Mouse (Mus musculus) frontal cortex, postnatal 14 days (tissue): Measurements from ENCODE around the gene Dhx16.
"Not testable (repeated sequence)": the region's sequence is repeated elsewhere in the genome, so short reads cannot be mapped to it uniquely, and the experiment has no call there.

Experiments
- DNase-seq, 2 experiments: peaks; one replicate each; pipeline ENCODE4 v3.0.0; 2022; ENCODE audit warnings: low spot score in 2 of 2

The Dhx16 gene

DNA sequence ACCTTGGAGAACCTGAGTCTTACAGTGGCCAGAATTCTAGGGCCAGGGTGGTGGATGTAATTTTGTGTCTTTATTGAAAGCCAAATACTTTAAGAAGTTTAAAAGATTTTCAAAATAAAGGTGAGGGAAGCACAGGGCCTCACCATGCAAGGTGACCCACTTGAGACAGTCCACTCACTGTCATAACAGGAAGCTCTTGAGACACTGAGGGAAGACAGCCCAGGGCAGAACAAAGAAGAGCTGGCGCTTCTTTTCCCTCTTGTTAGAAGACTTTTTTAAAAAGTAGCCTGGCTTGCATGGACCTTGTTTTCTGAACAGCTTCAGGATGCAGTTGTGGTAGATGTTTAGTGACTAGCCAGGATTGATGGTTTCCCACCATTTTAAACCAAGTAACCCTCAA lies 40.8 kb downstream of the Dhx16 start:
- DNase-seq: no peak

DNA sequence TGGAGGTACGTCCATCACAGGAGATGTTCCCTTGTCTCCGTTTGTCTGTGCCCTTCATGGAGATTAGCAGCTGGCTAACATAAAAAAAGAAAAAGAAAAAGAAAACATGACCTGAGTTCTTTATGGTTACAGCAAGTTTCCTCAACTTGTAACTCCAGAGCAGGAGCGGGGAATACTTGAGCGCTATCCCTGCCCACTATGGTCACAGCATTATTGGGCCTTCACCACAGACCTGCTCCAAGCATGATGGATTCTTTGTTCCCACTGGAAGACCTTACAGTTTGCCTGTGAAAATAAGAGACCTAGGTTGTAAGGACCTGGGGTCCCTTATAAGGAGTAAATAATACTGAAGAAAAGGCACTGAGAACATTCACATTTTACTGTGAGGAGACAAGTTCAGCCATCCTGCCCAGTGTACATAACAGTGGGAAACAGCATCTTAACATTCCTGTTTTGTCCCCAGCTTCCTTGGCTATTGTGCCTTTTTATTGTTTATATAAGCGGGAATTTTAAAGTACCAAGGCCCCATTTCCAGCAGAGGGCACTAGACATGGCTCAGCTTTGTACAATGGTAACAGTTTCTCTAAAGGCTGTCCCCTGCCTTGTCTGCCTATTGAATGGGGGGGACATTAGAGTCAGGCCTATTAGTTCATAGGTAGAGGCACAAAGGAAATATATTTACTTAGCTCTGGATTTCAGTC lies 41.4 kb downstream of the Dhx16 start:
- no peak for DNase-seq

DNA sequence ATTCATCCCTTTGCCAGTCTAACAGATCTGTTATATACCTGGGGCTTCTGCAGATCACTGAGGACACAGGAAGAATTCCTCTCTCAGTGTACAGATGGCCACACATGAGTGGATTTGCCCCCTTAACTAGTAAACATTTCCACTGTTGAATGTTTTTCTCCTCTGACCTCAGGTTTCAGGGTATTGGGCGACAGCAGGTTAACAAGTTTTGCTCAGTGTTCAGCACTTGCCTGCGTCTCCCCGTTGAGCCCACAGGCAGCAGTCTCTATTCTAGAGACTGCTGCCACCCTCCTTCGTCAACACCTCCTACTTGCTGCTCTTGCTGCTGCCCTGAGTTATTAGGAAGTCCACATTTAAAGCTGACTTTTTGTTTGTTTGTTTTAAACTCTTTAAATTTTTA lies 42.1 kb downstream of the Dhx16 start:
- no peak for DNase-seq

DNA sequence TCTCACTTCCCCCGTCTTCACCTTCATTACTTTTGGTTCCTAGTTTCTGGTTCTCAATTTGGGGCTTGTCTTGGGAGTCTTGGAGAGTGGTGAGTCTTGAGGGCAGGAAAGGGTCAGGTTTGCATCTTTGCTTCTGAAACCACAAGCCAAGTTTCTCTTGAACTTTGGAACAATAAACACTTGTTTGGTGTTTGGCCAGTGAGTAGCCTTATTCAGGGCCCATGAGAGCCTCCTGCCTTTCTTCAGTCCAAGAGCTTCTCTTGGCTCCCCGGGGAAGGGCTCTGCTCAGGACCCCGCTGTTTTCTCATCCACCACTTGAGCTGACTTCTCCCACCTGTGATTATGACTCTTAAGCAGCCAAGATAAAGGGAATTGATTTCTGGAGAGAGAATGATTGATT lies 42.9 kb downstream of the Dhx16 start:
- DNase-seq: no peak

GRCm38 (mm10) chr17:35923281-35923680 lies 43.7 kb downstream of the Dhx16 start:
- no peak for DNase-seq

GRCm38 (mm10) chr17:35927471-35927870 lies 47.9 kb downstream of the Dhx16 start:
- DNase-seq: no peak

- no peak for DNase-seq
Measured at GRCm38 (mm10) chr17:35929534-35929933, 49.9 kb downstream of the Dhx16 start.

- no peak for DNase-seq
Measured at GRCm38 (mm10) chr17:35930627-35931026, 51.0 kb downstream of the Dhx16 start.

GRCm38 (mm10) chr17:35932608-35933007 lies 53.0 kb downstream of the Dhx16 start:
- no peak for DNase-seq

- not testable (repeated sequence) for DNase-seq
Measured at GRCm38 (mm10) chr17:35935763-35936162, 56.1 kb downstream of the Dhx16 start.

GRCm38 (mm10) chr17:35937700-35938348 lies 58.2 kb downstream of the Dhx16 start:
- DNase-seq: no peak

DNA sequence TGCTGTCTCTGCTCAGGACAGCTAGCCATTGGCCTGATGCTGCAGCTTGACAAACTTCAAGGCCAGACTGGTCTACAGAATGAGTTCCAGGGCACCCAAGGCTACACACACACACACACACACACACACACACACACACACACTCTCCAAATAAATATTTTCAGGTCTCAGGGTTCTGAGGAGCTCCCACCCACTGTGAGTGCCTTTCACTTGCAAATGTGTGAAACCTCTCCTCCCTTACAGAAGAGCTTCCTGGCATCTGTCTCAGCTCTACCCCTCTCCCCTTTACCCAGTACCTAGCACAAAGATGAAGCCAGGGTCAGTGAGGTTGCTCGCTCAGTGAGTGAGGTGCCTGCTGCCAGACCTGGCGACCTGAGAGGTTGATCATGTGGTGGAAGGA lies 59.5 kb downstream of the Dhx16 start:
- DNase-seq: no peak

- no peak for DNase-seq
Measured at GRCm38 (mm10) chr17:35939941-35940340, 60.3 kb downstream of the Dhx16 start.
